Mouse (Mus musculus) CD8-positive naive resting alpha-beta T cell, adult 2 months (primary cell): ENCODE data around the gene Arl15.
"Not testable (repeated sequence)": the region's sequence is repeated elsewhere in the genome, so short reads cannot be mapped to it uniquely, and the experiment has no call there.

Source experiments
- DNase-seq, 2 experiments: peaks; one replicate each; pipeline ENCODE4 v3.0.0; 2022; ENCODE audit warnings: low read depth in 2 of 2, low spot score in 2 of 2

Gene Arl15

GRCm38 (mm10) chr13:113794039-113794704 is at the start of gene Arl15:
Arl15 (plus strand) TSS chr13:113794505.
- DNase-seq = peak; percentile 97 to 98

- no peak for DNase-seq
Measured at GRCm38 (mm10) chr13:113745301-113745700, 49.0 kb upstream of the Arl15 start.

GRCm38 (mm10) chr13:113750766-113751165 is 43.5 kb upstream of the Arl15 start:
- DNase-seq = no peak

- DNase-seq = no peak
Measured at GRCm38 (mm10) chr13:113754731-113755689, 39.3 kb upstream of the Arl15 start.

- no peak for DNase-seq
Measured at GRCm38 (mm10) chr13:113755779-113756178, 38.5 kb upstream of the Arl15 start.

GRCm38 (mm10) chr13:113761717-113762116 is 32.6 kb upstream of the Arl15 start:
- DNase-seq = no peak

- no peak for DNase-seq
Measured at GRCm38 (mm10) chr13:113762766-113763516, 31.4 kb upstream of the Arl15 start.

- no peak for DNase-seq
Measured at GRCm38 (mm10) chr13:113765411-113765810, 28.9 kb upstream of the Arl15 start.

GRCm38 (mm10) chr13:113769829-113770228 is 24.5 kb upstream of the Arl15 start:
- DNase-seq = no peak

GRCm38 (mm10) chr13:113770340-113770739 is 24.0 kb upstream of the Arl15 start:
- DNase-seq = no peak

GRCm38 (mm10) chr13:113771340-113771739 is 23.0 kb upstream of the Arl15 start:
- DNase-seq = no peak

- no peak for DNase-seq
Measured at GRCm38 (mm10) chr13:113774799-113775198, 19.5 kb upstream of the Arl15 start.

- DNase-seq = no peak
Measured at GRCm38 (mm10) chr13:113775244-113776140, 18.8 kb upstream of the Arl15 start.

- DNase-seq = no peak
Measured at GRCm38 (mm10) chr13:113785803-113786202, 8.5 kb upstream of the Arl15 start.

GRCm38 (mm10) chr13:113787136-113787535 is 7.2 kb upstream of the Arl15 start:
- DNase-seq = no peak

GRCm38 (mm10) chr13:113790016-113790415 is 4.3 kb upstream of the Arl15 start:
- DNase-seq = not testable (repeated sequence)

GRCm38 (mm10) chr13:113793637-113794036 is 668 bp upstream of the Arl15 start:
- DNase-seq = no peak

- DNase-seq = no peak
Measured at GRCm38 (mm10) chr13:113794705-113795655, 675 bp downstream of the Arl15 start.

- no peak for DNase-seq
Measured at GRCm38 (mm10) chr13:113797378-113797777, 3.1 kb downstream of the Arl15 start.
